Mouse (Mus musculus): ENCODE results near the gene Galnt6. TPM values are rescaled to one million over a fixed set of nuclear protein-coding genes. Genes with fewer than 3 reads are reported as not detected.
"Not testable (repeated sequence)": the region's sequence is repeated elsewhere in the genome, so short reads cannot be mapped to it uniquely, and the experiment has no call there.

The Galnt6 gene
- 0.14 and 0.15 TPM in 2 replicates for polyA plus RNA-seq (2014; fragmentation: Nextera tagmentation; extraction: Ambion mirVana)

DNA sequence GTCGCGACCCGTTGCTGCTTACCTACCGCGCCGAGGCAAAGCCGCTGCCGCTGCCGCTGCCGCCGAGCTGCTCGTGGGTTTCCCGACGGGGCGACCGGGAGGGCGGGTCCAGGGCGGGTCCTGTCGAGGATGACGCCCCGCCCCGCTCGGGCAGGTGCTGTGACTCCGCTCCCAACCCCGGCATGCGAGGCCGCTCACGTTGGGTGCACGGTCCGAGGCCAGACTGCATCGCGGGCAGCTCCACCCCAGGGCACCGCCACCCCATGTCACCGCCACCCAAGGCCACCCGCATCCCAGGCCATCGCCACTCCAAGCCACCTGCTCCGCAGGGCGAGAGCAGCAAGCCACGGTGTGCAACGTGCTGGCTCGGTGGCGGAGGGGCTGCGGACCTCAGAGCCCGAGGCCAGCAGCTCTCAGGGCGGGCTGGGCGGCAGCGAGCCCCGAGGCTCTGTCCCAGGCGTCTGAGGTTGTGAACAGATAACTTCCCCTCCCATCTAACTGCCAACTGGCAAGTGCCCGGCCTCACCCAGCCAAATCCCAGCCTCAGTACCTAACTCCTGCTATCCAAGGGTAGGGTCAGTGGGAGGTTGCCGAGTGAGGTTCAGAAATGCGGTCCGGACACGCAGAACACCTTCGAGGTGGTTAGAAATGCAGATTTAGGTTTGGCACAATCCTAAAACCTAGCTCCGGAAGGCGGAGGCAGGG, at the start of gene Galnt6:
Gene Galnt6 (minus strand): TSS at position 96 of the 705 bp plus-strand sequence.
- peaks cover 36% of the 10 kb centered on the region for H3K27me3 ChIP-seq (ENCODE audit: control insufficient read depth, insufficient read depth, low read length)
- 0 out of 2 replicates have a peak within 1 kb of the TSS, but pooled peaks have one; percentile 0 for H3K9ac ChIP-seq (ENCODE audit: low read depth, low read length)
- 5% methylated on average over 40 of the region's 57 CpGs for WGBS
- no peaks in the 10 kb centered on the region for H3K36me3 ChIP-seq (ENCODE audit: control insufficient read depth, insufficient read depth, low read length)
- no peaks in the 10 kb centered on the region for H3K4me1 ChIP-seq (replicated peaks; ENCODE audit: control insufficient read depth, insufficient read depth, low read length)
- no peak for ATAC-seq (ENCODE audit: low FRiP score)
- no peak within 1 kb of the TSS for H3K27ac ChIP-seq (ENCODE audit: low read depth, low read length)
- DNase-seq (ENCODE audit: low spot score): peak; percentile 54
- no peaks in the 10 kb centered on the region for H3K9me3 ChIP-seq (ENCODE audit: control insufficient read depth, low read length)
- H3K4me2 ChIP-seq (replicated peaks; ENCODE audit: low read depth, low read length): peak within 1 kb of the TSS; percentile 54
- H3K4me3 ChIP-seq (ENCODE audit: low read depth, low read length): peak within 1 kb of the TSS; percentile 33

DNA sequence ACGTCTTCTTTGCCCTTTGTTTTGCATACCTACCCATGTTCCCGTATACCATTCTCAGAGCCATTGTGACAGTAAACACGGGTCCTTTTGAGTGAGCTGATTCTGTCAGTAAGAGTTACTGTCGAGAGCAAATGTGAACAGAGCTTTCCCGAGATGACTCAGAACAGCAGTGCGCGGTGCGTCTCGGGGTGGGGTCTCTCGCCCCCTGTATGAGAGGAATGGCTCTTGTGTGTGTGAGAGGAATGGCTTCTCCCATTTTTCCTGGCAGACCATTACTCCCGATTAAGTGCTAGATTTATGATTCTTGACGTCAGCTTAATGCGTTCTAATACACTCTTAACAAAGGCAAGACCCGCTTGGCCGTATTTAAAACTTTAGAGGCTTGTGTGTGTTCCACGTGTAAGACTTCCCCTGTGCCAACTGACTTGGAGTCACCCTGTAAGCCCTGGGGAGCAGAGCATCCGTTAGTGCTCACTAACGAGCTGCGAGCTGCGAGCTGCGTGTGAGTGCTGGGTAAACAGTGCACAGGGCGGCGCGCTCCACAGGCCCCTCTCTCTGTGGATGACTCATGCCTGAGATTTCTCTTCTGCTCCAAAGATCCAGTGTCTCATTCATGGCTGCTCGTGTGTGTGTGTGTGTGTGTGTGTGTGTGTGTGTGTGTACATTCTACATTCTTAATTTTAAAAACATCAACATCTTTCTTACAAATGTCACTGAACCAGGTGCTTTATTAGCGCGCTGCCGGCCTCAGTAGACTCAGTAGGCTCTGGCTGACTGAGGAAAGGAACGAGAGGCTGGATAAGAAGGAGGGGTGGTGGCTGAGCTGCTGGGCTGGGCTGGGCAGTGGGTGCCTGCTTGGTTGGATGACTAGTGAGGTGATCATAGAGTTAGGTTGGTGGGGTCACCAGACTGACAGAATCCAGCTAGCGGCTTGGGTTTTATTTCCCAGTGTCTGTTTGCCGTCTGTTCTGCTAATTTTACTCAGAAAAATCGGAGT, 48.1 kb upstream of the Galnt6 start:
- ATAC-seq (ENCODE audit: low FRiP score) (no peak), DNase-seq (ENCODE audit: low spot score) (no peak)
- Histone ChIP-seq H3K9ac (ENCODE audit: low read depth, low read length) (no peak overlapping the region), H3K27me3 (ENCODE audit: control insufficient read depth, insufficient read depth, low read length) (no peaks in the 10 kb centered on the region), H3K36me3 (ENCODE audit: control insufficient read depth, insufficient read depth, low read length) (no peaks in the 10 kb centered on the region), H3K9me3 (ENCODE audit: control insufficient read depth, low read length) (no peaks in the 10 kb centered on the region), H3K27ac (ENCODE audit: low read depth, low read length) (no peak overlapping the region), H3K4me3 (ENCODE audit: low read depth, low read length) (no peak overlapping the region), H3K4me1 (replicated peaks; ENCODE audit: control insufficient read depth, insufficient read depth, low read length) (no peaks in the 10 kb centered on the region), H3K4me2 (replicated peaks; ENCODE audit: low read depth, low read length) (no peak overlapping the region)
- WGBS: 75% methylated on average over 32 of the region's 32 CpGs

DNA sequence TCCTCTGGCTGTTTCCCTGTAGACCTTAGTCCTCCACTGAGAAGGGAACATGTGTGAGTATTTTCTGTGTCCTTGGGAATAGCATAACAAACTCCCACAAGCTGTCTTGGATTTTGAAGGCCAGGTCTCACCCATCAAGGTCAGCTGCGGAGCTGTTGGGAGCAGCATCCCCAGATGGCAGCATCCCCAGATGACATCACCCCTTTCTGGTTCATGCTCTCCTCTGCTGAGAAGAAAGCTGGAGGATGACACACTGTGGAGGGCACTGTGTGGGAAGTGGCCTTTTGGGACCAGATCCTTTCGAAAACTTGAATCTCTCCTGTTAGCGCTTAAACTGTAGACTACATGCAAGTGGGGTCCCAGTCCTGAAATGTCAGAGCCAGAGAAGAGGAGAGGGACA, 47.2 kb upstream of the Galnt6 start:
- DNase-seq (ENCODE audit: low spot score) (no peak), ATAC-seq (ENCODE audit: low FRiP score) (no peak)
- H3K4me1 ChIP-seq (replicated peaks; ENCODE audit: control insufficient read depth, insufficient read depth, low read length): no peaks in the 10 kb centered on the region
- no peak overlapping the region for H3K4me2 ChIP-seq (replicated peaks; ENCODE audit: low read depth, low read length)
- H3K36me3 ChIP-seq (ENCODE audit: control insufficient read depth, insufficient read depth, low read length): no peaks in the 10 kb centered on the region
- WGBS: 85% methylated on average over 3 of the region's 3 CpGs
- no peak overlapping the region for H3K9ac ChIP-seq (ENCODE audit: low read depth, low read length)
- no peaks in the 10 kb centered on the region for H3K9me3 ChIP-seq (ENCODE audit: control insufficient read depth, low read length)
- H3K27me3 ChIP-seq (ENCODE audit: control insufficient read depth, insufficient read depth, low read length): no peaks in the 10 kb centered on the region
- no peak overlapping the region for H3K27ac ChIP-seq (ENCODE audit: low read depth, low read length)
- H3K4me3 ChIP-seq (ENCODE audit: low read depth, low read length): no peak overlapping the region

DNA sequence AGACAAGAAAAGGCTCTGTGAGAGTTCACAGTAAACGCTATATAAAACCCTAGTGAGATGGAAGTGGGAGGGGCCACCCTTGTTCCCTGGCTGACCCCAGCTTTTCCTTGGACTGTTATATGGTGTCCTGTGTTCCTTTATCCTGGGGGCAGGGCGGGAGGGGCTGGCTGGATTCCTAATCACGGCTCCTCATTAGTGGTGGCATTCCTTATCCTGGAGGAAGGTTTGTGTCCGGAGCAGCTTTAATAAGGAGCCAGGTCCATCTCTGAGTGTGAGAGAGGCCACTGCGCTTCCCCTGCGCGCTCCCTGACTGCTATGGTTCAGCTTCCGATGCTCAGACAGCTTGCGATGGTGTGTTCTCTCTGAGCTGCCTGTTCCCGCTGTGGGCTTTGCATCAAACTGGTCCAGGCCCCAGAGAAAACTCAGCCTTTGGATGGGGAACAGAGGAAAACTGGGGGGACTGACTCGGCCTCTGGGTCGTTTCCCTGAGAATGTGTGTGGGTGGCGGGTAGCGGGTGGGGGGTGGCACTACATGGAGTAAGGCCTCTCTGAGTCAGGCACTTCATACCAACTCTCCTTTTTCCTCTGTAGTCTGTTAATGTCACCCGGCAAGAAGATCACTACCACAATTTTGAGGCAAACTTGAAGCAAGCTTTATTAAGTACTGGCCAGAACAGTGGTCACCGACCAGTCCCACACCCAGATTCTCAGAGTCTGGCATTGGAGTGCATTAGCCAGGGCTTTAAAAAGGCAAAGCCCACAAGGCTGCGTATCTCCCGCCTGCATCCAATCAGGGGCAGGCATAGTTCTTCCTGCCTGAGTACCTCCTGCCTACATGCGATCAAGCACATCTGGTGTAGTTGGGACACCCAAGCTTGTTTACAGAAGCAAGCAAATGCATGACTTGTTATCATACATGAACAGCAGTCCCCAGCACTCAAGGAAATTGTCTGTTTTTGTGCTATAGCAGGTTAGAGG, 46.3 kb upstream of the Galnt6 start:
- 65% methylated on average over 19 of the region's 19 CpGs for WGBS
- no peak overlapping the region for H3K9ac ChIP-seq (ENCODE audit: low read depth, low read length)

DNA sequence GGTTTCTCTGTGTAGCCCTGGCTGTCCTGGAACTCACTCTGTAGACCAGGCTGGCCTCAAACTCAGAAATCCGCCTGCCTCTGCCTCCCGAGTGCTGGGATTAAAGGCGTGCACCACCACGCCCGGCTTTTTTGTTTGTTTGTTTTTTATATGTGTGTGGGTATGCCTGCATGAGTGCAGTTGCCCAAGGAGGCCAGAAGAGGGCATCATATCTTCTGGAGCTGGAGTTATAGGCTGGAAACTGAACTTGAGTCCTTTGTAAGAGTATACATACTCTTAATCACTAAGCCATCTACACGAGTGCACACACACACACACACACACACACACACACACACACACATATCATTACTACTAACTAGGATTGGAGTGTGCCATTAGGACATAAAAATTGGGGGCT, 44.7 kb upstream of the Galnt6 start:
- not testable (repeated sequence) for H3K4me1 ChIP-seq (replicated peaks; ENCODE audit: control insufficient read depth, insufficient read depth, low read length); DNase-seq (ENCODE audit: low spot score); H3K27me3 ChIP-seq (ENCODE audit: control insufficient read depth, insufficient read depth, low read length); H3K4me2 ChIP-seq (replicated peaks; ENCODE audit: low read depth, low read length); H3K9ac ChIP-seq (ENCODE audit: low read depth, low read length); H3K36me3 ChIP-seq (ENCODE audit: control insufficient read depth, insufficient read depth, low read length); H3K9me3 ChIP-seq (ENCODE audit: control insufficient read depth, low read length); ATAC-seq (ENCODE audit: low FRiP score); H3K27ac ChIP-seq (ENCODE audit: low read depth, low read length); H3K4me3 ChIP-seq (ENCODE audit: low read depth, low read length)
- WGBS: 92% methylated on average over 6 of the region's 6 CpGs

More for the DNA sequence above, 46.3 kb upstream of the Galnt6 start:
- DNase-seq (ENCODE audit: low spot score) (no peak), ATAC-seq (ENCODE audit: low FRiP score) (no peak)
- H3K4me3 ChIP-seq (ENCODE audit: low read depth, low read length): no peak overlapping the region
- H3K27me3 ChIP-seq (ENCODE audit: control insufficient read depth, insufficient read depth, low read length): no peaks in the 10 kb centered on the region
- no peaks in the 10 kb centered on the region for H3K36me3 ChIP-seq (ENCODE audit: control insufficient read depth, insufficient read depth, low read length)
- no peak overlapping the region for H3K27ac ChIP-seq (ENCODE audit: low read depth, low read length)
- H3K4me1 ChIP-seq (replicated peaks; ENCODE audit: control insufficient read depth, insufficient read depth, low read length): no peaks in the 10 kb centered on the region
- no peaks in the 10 kb centered on the region for H3K9me3 ChIP-seq (ENCODE audit: control insufficient read depth, low read length)
- no peak overlapping the region for H3K4me2 ChIP-seq (replicated peaks; ENCODE audit: low read depth, low read length)

DNA sequence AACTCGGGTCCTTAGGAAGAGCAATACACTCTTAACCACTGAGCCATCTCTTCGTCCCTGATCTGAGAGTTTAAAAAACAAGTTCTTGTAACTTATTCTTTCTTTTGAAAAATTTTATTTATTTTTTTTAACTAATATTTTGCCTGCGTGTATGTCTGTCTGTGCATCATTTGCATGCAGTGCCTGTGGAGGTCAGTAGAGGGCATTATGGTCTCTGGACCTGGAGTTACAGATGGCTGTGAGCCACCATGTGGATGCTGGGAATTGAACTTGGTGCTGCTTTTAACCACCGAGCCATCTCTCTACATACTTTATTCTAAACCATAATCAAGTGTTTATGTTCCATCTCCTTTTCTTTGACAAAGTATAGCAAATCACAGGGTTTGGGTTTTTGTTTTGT, 43.5 kb upstream of the Galnt6 start:
- H3K4me2 ChIP-seq (replicated peaks; ENCODE audit: low read depth, low read length): no peak overlapping the region
- H3K27me3 ChIP-seq (ENCODE audit: control insufficient read depth, insufficient read depth, low read length): no peaks in the 10 kb centered on the region
- no peak overlapping the region for H3K4me3 ChIP-seq (ENCODE audit: low read depth, low read length)
- H3K4me1 ChIP-seq (replicated peaks; ENCODE audit: control insufficient read depth, insufficient read depth, low read length): no peaks in the 10 kb centered on the region
- no peaks in the 10 kb centered on the region for H3K9me3 ChIP-seq (ENCODE audit: control insufficient read depth, low read length)
- no peaks in the 10 kb centered on the region for H3K36me3 ChIP-seq (ENCODE audit: control insufficient read depth, insufficient read depth, low read length)
- DNase-seq (ENCODE audit: low spot score): no peak
- 91% methylated on average over 4 of the region's 4 CpGs for WGBS
- no peak overlapping the region for H3K27ac ChIP-seq (ENCODE audit: low read depth, low read length)
- no peak overlapping the region for H3K9ac ChIP-seq (ENCODE audit: low read depth, low read length)
- no peak for ATAC-seq (ENCODE audit: low FRiP score)

DNA sequence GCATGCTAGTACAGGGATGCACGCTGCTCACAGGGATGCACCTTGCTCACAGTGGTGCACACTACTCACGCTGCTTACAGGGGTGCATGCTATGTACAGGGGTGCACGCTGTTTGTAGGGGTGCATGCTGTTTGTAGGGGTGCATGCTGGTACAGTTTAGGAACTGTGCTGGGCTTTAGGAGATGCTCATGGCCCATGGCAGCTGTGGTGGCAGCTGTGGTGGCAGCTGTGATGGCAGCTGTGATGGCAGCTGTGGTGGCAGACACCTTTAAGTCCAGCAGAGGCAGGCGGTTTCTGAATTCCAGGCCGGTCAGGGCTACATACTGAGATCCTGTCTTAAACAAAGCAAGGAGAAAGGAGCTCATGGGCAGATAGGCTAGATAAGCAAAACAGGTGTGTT, 41.2 kb upstream of the Galnt6 start:
- Histone ChIP-seq H3K9me3 (ENCODE audit: control insufficient read depth, low read length) (no peaks in the 10 kb centered on the region), H3K36me3 (ENCODE audit: control insufficient read depth, insufficient read depth, low read length) (no peaks in the 10 kb centered on the region), H3K9ac (ENCODE audit: low read depth, low read length) (no peak overlapping the region), H3K4me1 (replicated peaks; ENCODE audit: control insufficient read depth, insufficient read depth, low read length) (no peaks in the 10 kb centered on the region), H3K4me3 (ENCODE audit: low read depth, low read length) (no peak overlapping the region), H3K4me2 (replicated peaks; ENCODE audit: low read depth, low read length) (no peak overlapping the region), H3K27ac (ENCODE audit: low read depth, low read length) (no peak overlapping the region), H3K27me3 (ENCODE audit: control insufficient read depth, insufficient read depth, low read length) (no peaks in the 10 kb centered on the region)
- 90% methylated on average over 5 of the region's 5 CpGs for WGBS
- ATAC-seq (ENCODE audit: low FRiP score) (no peak), DNase-seq (ENCODE audit: low spot score) (no peak)

DNA sequence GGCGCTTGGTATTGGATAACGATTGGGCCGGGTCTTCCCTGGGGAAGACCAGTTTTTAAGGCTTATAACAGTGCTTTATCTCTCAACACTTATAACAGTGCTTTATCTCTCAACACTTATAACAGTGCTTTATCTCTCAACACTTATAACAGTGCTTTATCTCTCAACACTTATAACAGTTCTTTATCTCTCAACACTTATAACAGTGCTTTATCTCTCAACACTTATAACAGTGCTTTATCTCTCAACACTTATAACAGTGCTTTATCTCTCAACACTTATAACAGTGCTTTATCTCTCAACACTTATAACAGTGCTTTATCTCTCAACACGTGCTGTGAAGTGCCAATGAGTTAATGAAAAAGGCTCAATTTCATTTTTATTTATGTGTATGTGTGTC, 39.8 kb upstream of the Galnt6 start:
- not testable (repeated sequence) for ATAC-seq (ENCODE audit: low FRiP score); H3K27ac ChIP-seq (ENCODE audit: low read depth, low read length); H3K4me1 ChIP-seq (replicated peaks; ENCODE audit: control insufficient read depth, insufficient read depth, low read length); H3K4me3 ChIP-seq (ENCODE audit: low read depth, low read length); H3K9ac ChIP-seq (ENCODE audit: low read depth, low read length); H3K27me3 ChIP-seq (ENCODE audit: control insufficient read depth, insufficient read depth, low read length); H3K4me2 ChIP-seq (replicated peaks; ENCODE audit: low read depth, low read length); H3K9me3 ChIP-seq (ENCODE audit: control insufficient read depth, low read length); DNase-seq (ENCODE audit: low spot score); H3K36me3 ChIP-seq (ENCODE audit: control insufficient read depth, insufficient read depth, low read length)
- WGBS: 85% methylated on average over 4 of the region's 4 CpGs

All from hindbrain, embryonic 11.5 days (tissue).